Mouse (Mus musculus) forebrain, embryonic 10.5 days (tissue): ENCODE measurements around the gene Ablim1. TPM values are rescaled to one million over a fixed set of nuclear protein-coding genes. Genes with fewer than 3 reads are reported as not detected.
A peak's percentile ranks its signal among the peaks of the same experiment; 100 is the strongest.

ENCODE experiments used
- DNase-seq: peaks from one replicate; pipeline ENCODE4 v3.0.0-alpha.2; 2017; ENCODE audit warnings: low spot score; ENCODE audit errors: extremely low spot score
- H3K27ac ChIP-seq: fragments of 300-500 bp; sonication (generic); 2 replicates; pipeline ENCODE4 v1.5.1; 2016; ENCODE audit warnings: mild to moderate bottlenecking
- H3K27me3 ChIP-seq: fragments of 300-500 bp; sonication (generic); 2 replicates; pipeline ENCODE4 v1.6.1; 2016; ENCODE audit warnings: mild to moderate bottlenecking; ENCODE audit not compliant: poor library complexity, severe bottlenecking
- H3K36me3 ChIP-seq: fragments of 300-500 bp; sonication (generic); replicated peaks from 2 replicates; pipeline ENCODE4 v1.6.1; 2016; ENCODE audit warnings: mild to moderate bottlenecking, moderate library complexity
- H3K4me1 ChIP-seq: fragments of 300-500 bp; sonication (generic); 2 replicates; pipeline ENCODE4 v1.6.1; 2016
- H3K4me3 ChIP-seq: fragments of 300-500 bp; sonication (generic); 2 replicates; pipeline ENCODE4 v1.5.1; 2016; ENCODE audit warnings: mild to moderate bottlenecking, moderate library complexity
- H3K9me3 ChIP-seq: fragments of 300-500 bp; sonication (generic); 2 replicates; pipeline ENCODE4 v1.6.1; 2016; ENCODE audit warnings: mild to moderate bottlenecking, moderate library complexity
- WGBS: fragments of 180-500 bp; shearing (Covaris S2); methylation state at CpG from one replicate; pipeline ENCODE4 v1.1.7; 2016; 5-methylcytosine and 5-hydroxymethylcytosine counted together
- polyA plus RNA-seq: library from polyadenylated mRNA; unstranded; fragments of >200 nt; fragmentation: Nextera tagmentation; extraction: Ambion mirVana; gene quantifications from 2 replicates; pipeline ENCODE4 v1.2.1, GENCODE M21; 2016

Gene Ablim1
- polyA plus RNA-seq, 1 experiment from 2014 or later: 21.0 TPM

DNA sequence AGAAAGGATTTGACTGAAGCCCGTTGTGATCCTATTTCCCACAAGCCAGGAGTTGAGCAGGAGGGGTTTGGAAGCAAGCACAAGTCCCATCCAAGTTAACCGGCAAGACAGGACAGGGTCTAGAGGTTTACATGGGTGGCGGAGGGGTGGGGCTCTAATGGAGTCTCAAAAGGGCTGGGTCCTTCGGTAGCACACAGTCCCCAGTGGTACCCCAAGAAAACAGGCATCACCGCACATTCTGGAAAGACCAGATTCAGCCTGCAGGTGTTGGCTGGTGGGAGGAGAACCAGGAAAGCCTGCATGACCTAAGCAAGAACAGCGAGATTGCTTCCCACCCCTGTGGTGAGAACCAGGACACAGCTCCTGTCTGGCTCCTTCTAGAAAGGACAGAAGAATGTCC is 186.7 kb downstream of the Ablim1 start:
- 64% methylated on average over 6 of the region's 6 CpGs for WGBS
- Histone ChIP-seq H3K27ac (peak overlapping the region; percentile 21; the same call in 1 of the 2 replicates), H3K9me3 (no peaks in the 10 kb centered on the region), H3K4me1 (peaks cover 24% of the 10 kb centered on the region), H3K36me3 (no peaks in the 10 kb centered on the region), H3K27me3 (no peaks in the 10 kb centered on the region), H3K4me3 (no peak overlapping the region)
- DNase-seq: no peak

DNA sequence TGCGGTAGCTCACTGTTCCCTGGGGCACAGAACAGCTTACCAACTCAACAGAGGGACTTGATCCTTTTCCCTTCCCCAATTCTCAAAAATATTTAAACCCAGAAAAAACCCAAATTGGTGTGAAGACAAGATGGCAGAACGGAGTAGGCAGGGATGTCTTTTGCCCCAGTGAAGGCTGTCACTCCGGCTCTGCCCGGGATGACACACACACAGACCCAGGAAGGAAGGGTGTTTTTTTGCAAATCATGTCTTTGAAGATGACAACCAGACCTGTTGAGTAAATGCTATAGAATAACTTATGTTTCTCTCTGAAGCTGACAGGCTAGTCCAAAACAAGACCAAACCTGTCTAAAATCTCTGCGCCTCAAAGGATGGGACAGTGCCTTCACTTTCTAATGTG is 187.2 kb downstream of the Ablim1 start:
- Histone ChIP-seq H3K4me3 (no peak overlapping the region), H3K9me3 (no peaks in the 10 kb centered on the region), H3K36me3 (no peaks in the 10 kb centered on the region), H3K27ac (no peak overlapping the region), H3K27me3 (no peaks in the 10 kb centered on the region), H3K4me1 (peaks cover 24% of the 10 kb centered on the region)
- 84% methylated on average over 5 of the region's 5 CpGs for WGBS
- no peak for DNase-seq

DNA sequence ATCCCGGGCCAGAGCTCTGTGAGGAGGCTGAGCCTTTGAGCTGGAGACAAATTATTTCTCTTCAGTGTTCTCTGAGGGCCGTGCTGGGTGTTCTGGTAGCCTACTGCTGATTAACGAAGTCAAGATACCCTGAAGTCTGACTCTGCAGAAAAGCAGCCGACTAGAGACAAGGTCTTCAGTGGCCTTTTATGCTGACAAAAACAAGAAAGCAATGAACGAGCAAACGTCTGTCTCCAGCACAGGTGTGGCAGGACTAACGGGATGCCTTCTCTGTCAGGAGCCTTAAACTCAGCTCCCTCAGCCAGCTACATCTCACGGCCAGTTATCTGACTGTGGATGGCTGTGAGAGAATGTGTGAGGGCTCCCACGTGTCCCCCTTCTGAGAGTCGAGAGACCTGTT is 187.8 kb downstream of the Ablim1 start:
- DNase-seq: no peak
- Histone ChIP-seq H3K4me1 (peaks cover 24% of the 10 kb centered on the region), H3K9me3 (no peaks in the 10 kb centered on the region), H3K27ac (no peak overlapping the region), H3K27me3 (no peaks in the 10 kb centered on the region), H3K4me3 (no peak overlapping the region), H3K36me3 (no peaks in the 10 kb centered on the region)
- WGBS: 67% methylated on average over 10 of the region's 10 CpGs

DNA sequence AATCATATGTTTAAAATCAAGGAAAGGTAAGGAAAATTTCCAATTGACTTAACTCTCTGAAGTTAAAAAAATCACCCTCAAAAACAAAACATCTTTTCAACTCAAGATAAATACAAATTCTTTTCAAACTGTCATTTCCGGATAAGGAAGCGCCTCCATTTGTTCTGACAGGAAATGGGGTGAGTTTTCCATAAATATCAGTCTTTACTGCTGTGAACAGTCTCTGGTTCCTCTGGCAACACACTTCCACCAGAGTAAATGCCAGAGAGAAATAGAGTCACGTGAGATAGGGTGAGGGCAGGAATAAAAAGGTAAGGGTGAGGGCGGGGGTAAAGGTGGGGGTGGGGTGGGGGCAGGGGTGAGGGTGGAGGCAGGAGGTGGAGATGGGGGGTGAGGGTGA is 189.8 kb downstream of the Ablim1 start:
- Histone ChIP-seq H3K9me3 (no peaks in the 10 kb centered on the region), H3K4me1 (peaks cover 28% of the 10 kb centered on the region), H3K4me3 (no peak overlapping the region), H3K36me3 (no peaks in the 10 kb centered on the region), H3K27me3 (no peaks in the 10 kb centered on the region), H3K27ac (no peak overlapping the region)
- WGBS: 85% methylated on average over 4 of the region's 4 CpGs
- no peak for DNase-seq

DNA sequence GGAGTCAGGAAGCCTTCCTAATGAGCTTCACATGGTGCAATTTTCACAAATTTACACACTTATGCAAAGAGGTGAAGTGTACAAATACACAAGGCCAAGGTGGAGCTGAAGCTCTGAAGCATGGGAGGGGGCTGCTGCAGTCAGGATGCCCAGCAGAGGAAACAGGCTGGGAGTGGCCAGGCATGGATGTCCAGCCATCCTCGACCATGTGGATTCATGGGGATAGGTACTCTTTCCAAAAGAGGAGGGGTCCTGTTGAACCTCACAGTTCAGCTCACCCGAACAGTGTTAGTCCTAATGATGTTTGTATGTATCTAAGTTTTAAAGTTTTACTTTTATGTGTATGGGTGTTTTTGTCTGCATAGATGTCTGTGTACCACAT is 190.6 kb downstream of the Ablim1 start:
- 78% methylated on average over 2 of the region's 2 CpGs for WGBS
- no peak for DNase-seq
- Histone ChIP-seq H3K27ac (peak overlapping the region; percentile 65), H3K4me3 (no peak overlapping the region), H3K36me3 (no peaks in the 10 kb centered on the region), H3K4me1 (peaks cover 36% of the 10 kb centered on the region), H3K9me3 (no peaks in the 10 kb centered on the region), H3K27me3 (no peaks in the 10 kb centered on the region)

DNA sequence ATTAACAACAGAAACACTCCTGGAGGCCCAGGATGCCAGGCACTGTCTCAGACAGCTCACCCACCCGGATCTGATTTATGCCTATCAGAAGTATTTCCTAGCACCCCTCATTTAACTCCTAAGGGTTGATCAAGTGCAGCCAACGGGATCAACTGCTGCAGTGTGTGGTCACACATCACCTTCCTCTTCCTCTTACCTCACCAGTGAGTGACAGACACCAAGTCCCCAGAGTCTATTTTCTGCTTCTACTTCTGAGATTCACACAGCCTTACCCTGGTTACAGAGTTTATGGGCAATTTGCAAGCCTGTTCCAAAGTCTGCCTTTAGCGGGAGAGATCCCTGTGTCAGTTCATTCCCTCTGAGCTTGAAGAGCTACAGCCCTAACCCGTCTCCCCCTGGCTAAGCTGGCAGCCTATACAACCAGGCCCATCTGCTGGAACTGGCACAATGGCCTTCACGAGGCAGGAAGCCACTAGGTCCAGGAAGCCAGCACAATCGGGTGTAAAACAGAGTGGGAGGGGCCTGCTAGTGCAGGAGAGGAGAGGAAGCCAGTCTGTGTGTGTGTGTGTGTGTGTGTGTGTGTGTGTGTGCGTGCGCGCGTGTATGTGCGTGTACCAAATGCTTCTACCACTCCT is 191.1 kb downstream of the Ablim1 start:
- H3K36me3 ChIP-seq: no peaks in the 10 kb centered on the region
- no peaks in the 10 kb centered on the region for H3K27me3 ChIP-seq
- WGBS: 74% methylated on average over 11 of the region's 11 CpGs
- peaks cover 38% of the 10 kb centered on the region for H3K4me1 ChIP-seq
- H3K4me3 ChIP-seq: no peak overlapping the region
- H3K27ac ChIP-seq: peak overlapping the region; percentile 65
- no peak for DNase-seq
- no peaks in the 10 kb centered on the region for H3K9me3 ChIP-seq

DNA sequence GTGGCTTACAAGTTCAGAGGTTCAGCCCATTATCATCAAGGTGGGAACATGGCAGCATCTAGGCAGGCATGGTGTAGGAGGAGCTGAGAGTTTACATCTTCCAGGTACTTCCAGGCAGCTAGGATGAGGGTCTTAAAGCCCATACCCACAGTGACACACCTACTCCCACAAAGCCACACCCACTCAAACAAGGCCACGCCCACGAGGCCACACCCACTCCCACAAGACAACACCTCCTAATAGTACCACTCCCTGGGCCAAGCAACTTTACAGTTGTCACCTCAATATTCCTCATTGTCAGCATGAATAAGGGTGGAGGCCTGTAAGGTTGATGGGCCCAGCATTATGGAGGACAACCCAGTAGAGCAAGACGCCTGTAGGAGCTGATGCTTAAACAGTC is 192.5 kb downstream of the Ablim1 start:
- no peaks in the 10 kb centered on the region for H3K36me3 ChIP-seq
- DNase-seq: no peak
- 79% methylated on average over 3 of the region's 3 CpGs for WGBS
- no peak overlapping the region for H3K27ac ChIP-seq
- H3K9me3 ChIP-seq: no peaks in the 10 kb centered on the region
- no peaks in the 10 kb centered on the region for H3K27me3 ChIP-seq
- no peak overlapping the region for H3K4me3 ChIP-seq
- peaks cover 40% of the 10 kb centered on the region for H3K4me1 ChIP-seq

DNA sequence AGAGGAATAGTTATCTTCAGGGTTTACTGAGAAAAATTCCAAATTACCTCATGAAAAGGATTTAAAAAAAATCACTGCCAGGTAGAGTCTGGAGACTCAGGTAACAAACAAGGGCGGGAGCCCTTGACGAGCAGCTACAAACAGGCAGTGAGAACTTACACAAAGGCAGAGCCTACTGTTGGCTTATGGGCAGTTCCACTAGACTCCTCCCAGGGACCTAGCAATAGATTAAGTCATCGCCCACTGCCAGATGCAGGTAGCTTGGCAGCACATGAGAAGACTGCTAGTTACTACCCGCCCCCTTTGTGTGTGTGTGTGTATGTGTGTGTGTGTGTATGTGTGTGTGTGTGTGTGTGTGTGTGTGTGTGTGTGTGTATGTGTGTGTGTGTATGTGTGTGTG is 193.7 kb downstream of the Ablim1 start:
- Histone ChIP-seq H3K4me3 (no peak overlapping the region), H3K27ac (no peak overlapping the region), H3K27me3 (no peaks in the 10 kb centered on the region), H3K9me3 (no peaks in the 10 kb centered on the region), H3K4me1 (peaks cover 49% of the 10 kb centered on the region), H3K36me3 (no peaks in the 10 kb centered on the region)
- DNase-seq: no peak
- WGBS: 80% methylated on average over 4 of the region's 4 CpGs

DNA sequence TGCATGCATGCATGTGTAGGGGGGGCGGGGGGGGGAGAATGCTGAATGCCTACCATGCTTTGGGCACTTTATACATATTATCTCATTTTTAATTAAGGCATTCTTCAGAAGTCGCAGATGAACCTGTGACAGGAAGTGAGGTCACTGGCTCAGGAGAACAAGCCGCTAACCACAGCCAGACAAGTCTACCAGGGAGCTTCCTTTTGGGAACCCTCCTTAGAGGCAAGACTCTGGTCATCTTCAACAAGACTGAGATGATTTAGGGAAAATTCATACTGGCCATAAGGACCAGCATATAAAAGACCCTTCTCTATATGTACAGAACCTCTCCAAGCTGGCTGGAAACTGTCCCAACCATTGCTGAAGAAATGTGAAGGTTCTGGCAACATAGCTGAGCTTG is 195.1 kb downstream of the Ablim1 start:
- 0 out of 2 replicates have a peak, but pooled peaks cover under 1% of the 10 kb centered on the region for H3K36me3 ChIP-seq
- no peaks in the 10 kb centered on the region for H3K9me3 ChIP-seq
- peaks cover 63% of the 10 kb centered on the region for H3K4me1 ChIP-seq
- H3K4me3 ChIP-seq: no peak overlapping the region
- peak overlapping the region; percentile 88 for H3K27ac ChIP-seq
- no peak for DNase-seq
- 75% methylated on average over 3 of the region's 3 CpGs for WGBS
- H3K27me3 ChIP-seq: no peaks in the 10 kb centered on the region

DNA sequence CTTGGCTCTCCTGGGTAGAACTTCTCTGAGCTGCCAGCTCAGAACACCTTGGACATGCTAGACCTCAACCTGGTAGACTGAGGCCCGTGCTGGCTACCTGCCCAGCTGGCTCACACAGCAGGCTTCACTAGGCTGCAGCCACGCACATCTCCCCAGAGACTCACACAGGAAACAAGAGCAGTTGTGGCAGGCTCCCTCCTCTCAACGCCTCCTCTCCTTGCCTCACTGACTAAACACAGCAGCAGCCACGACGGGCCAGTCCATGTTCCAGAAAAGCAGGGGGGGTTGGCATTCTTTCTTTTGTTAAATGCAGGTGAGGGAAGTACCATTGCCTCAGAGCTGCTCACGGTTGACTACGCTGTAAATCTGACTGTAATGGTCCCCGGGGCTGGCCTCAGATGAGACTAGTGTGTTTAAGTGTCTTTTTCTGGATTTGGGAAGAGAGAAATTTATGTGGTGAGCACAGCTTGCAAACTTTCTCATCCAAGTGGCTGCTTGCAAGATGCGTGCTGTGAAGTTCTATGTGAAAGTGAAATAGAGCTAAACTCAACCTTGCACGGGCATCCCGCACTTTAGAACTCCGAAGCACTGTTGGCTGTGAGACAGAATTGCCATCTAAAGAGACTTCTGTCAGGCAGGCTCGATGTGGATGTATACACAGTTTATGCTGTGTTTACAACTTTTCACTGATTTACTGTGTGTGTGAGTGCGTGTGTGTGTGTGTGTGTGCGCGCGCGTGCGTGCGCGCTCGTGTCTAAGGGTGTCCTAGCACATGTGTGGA is 195.7 kb downstream of the Ablim1 start:
- Histone ChIP-seq H3K9me3 (0 out of 2 replicates have a peak, but pooled peaks cover under 1% of the 10 kb centered on the region), H3K36me3 (peaks cover 6% of the 10 kb centered on the region; the same call in 1 of the 2 replicates), H3K4me1 (peaks cover 63% of the 10 kb centered on the region), H3K4me3 (peak overlapping the region; percentile 53), H3K27ac (peak overlapping the region; percentile 88), H3K27me3 (no peaks in the 10 kb centered on the region)
- WGBS: 43% methylated on average over 22 of the region's 22 CpGs
- peak; percentile 77 for DNase-seq

DNA sequence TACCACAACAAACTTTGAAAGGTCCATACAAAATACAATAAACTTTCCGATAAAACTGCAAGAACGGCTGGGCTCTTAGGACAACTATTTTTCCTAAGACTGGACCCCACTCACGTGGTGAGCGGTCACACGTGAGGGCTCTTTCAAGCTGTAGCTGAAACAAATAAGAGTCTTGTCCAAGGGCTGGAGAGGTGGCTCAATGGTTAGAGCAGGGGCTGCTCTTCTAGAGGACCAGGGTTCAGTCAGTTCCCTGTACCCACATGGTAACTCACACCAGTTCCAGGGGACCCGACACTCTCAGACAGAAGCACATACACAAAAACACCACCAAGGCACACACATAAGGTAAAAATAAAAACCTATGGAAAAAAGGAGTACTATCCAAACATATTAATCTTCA is 197.0 kb downstream of the Ablim1 start:
- Histone ChIP-seq H3K9me3 (peaks cover 3% of the 10 kb centered on the region; the same call in 1 of the 2 replicates), H3K27ac (peak overlapping the region; percentile 88), H3K27me3 (no peaks in the 10 kb centered on the region), H3K36me3 (peaks cover 8% of the 10 kb centered on the region; the same call in 1 of the 2 replicates), H3K4me1 (peaks cover 58% of the 10 kb centered on the region), H3K4me3 (peak overlapping the region; percentile 53)
- 22% methylated on average over 6 of the region's 6 CpGs for WGBS
- no peak for DNase-seq

DNA sequence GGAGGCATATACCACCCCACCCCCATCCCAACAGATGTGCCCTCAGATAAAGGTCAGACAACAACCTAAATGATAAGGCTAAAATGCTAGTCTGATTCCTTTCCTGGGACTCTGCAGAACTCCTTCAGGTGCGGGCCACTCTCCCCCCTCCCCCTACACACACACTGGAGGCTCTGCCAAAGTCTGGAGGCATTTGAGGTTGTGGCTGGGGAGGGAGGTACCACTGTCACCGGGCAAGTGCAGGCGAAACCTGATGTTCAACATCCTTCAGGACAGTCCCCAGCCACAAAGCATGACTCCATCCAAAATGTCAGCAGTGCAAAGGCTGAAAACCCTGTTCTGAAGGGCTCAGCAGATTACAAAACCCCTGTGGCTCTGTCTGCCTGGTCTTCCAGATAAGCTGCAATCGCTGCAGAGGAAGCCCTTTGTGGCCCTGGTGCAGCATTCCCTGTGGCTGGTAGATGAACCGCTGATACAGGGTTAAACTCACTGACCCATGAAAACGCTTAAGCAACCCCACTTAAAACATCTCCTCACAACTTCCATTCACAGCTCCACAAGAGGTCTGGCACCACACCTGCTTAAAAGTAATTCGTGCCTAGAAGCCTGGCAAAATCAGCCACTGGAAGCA is 197.7 kb downstream of the Ablim1 start:
- H3K4me3 ChIP-seq: peak overlapping the region; percentile 53
- H3K4me1 ChIP-seq: peaks cover 58% of the 10 kb centered on the region
- peaks cover 3% of the 10 kb centered on the region; the same call in 1 of the 2 replicates for H3K9me3 ChIP-seq
- peak overlapping the region; percentile 79 for H3K27ac ChIP-seq
- peaks cover 8% of the 10 kb centered on the region; the same call in 1 of the 2 replicates for H3K36me3 ChIP-seq
- under 1% methylated on average over 7 of the region's 7 CpGs for WGBS
- no peaks in the 10 kb centered on the region for H3K27me3 ChIP-seq
- peak; percentile 47 for DNase-seq

DNA sequence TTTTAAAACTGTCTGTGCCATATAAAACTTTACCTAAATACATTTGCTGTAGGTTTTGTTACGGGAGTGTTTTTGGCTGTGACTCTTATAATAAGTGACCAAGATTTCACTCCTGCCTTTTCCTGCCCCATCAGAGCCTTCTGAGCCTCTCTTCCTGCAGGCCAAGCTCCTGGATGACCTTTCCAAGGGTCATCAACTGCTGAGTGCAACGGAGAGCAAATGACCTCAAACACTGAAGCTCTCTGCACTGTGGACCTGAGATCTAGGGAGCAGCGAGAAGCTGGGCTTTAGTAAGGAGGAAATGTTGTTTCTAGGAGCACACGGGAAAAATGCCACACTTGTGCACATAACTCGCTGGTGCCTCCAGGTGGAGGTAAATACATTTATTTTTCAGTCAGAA is 199.0 kb downstream of the Ablim1 start:
- no peak for DNase-seq
- H3K9me3 ChIP-seq: peaks cover 3% of the 10 kb centered on the region; the same call in 1 of the 2 replicates
- WGBS: 50% methylated on average over 5 of the region's 5 CpGs
- H3K4me3 ChIP-seq: no peak overlapping the region
- H3K27ac ChIP-seq: 0 out of 2 replicates have a peak overlapping the region, but pooled peaks have one; percentile 26
- H3K4me1 ChIP-seq: peaks cover 67% of the 10 kb centered on the region
- H3K27me3 ChIP-seq: no peaks in the 10 kb centered on the region
- H3K36me3 ChIP-seq: peaks cover 8% of the 10 kb centered on the region; the same call in 1 of the 2 replicates
